Mouse (Mus musculus) G1E (cell line): ENCODE measurements around the gene Uggt2.

Experiments
- CTCF ChIP-seq: IDR thresholded peaks from 2 replicates; pipeline ENCODE4 v1.5.1; 2012; ENCODE audit warnings: low read depth, low read length, inconsistent platforms, mixed read lengths
- GATA1 ChIP-seq: IDR thresholded peaks from 2 replicates; pipeline ENCODE4 v1.6.1; 2012; ENCODE audit warnings: borderline replicate concordance, low read length, inconsistent platforms, mixed read lengths
- GATA2 ChIP-seq: IDR thresholded peaks from 2 replicates; pipeline ENCODE4 v1.6.1; 2012; ENCODE audit warnings: low read depth, low read length, inconsistent platforms, borderline replicate concordance
- POLR2AphosphoS5 ChIP-seq: IDR thresholded peaks from 2 replicates; pipeline ENCODE4 v1.6.1; 2012; ENCODE audit warnings: low read depth, low read length, inconsistent platforms; ENCODE audit not compliant: insufficient replicate concordance
- TAL1 ChIP-seq: conservative IDR thresholded peaks from 2 replicates; pipeline ENCODE4 v1.6.1; 2012; ENCODE audit warnings: low read depth, low read length, inconsistent platforms, mixed read lengths

GRCm38 (mm10) chr14:118972268-118972667 lies 127.0 kb downstream of the Uggt2 start:
- no peak for TF ChIP-seq CTCF
- TF ChIP-seq GATA1 = no peak
- no peak for TF ChIP-seq POLR2AphosphoS5
- TF ChIP-seq GATA2 = no peak
- TF ChIP-seq TAL1 = no peak
